Mouse (Mus musculus): Measurements from ENCODE around the gene Rell1.

Gene Rell1

DNA sequence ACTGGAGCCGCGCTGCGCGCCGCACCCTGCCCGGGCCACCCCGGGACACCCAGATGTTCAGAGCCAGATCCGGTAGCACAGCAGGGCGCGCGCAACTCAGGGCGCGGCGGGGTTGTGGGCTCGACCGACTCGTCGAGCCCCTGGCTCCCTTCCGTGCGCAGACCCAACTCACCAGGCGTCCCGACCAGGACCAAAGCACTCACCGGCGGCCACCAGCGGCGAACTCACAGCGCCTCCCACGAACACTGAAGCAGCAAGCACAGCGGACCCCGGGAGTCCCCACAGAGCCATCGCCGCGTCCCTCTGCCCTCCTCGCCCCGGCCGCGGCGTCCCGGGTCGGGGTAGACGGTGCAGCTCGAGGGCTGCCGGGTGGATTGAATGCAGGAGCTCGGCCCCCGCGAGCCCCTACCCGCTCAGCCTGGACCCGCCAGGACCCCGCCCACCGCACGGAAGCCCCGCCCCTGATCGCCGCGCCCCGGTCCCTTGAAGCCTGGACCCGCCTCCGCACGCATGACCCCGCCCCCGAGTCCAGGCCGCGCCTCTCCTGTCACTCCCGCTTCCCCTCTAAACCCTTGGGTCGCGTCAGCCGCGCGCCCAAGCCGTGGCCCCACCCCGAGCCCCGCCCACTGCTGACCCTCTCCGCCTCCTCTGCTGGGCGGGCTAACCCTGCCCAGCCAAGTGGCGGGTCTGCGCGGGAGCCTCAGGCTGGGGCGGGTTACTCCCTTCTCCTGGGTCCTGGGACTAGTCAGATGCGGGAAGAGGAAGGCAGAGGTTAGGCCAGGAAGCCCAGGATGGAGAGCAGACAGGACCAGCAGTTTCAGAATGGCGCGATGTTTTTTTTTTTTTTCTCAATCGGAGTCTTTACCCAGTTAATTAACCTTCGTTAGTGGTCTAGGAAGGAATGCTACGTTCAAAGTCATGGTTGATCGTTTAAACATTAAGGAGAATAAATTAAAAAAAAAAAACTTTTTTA, at the start of gene Rell1:
TSS of gene Rell1 (minus strand) at position 455 of the 973 bp plus-strand sequence.
- peak; percentile 89 to 95 for DNase-seq (ENCODE audit: low read depth in 2 of 2, low spot score in 2 of 2)

DNA sequence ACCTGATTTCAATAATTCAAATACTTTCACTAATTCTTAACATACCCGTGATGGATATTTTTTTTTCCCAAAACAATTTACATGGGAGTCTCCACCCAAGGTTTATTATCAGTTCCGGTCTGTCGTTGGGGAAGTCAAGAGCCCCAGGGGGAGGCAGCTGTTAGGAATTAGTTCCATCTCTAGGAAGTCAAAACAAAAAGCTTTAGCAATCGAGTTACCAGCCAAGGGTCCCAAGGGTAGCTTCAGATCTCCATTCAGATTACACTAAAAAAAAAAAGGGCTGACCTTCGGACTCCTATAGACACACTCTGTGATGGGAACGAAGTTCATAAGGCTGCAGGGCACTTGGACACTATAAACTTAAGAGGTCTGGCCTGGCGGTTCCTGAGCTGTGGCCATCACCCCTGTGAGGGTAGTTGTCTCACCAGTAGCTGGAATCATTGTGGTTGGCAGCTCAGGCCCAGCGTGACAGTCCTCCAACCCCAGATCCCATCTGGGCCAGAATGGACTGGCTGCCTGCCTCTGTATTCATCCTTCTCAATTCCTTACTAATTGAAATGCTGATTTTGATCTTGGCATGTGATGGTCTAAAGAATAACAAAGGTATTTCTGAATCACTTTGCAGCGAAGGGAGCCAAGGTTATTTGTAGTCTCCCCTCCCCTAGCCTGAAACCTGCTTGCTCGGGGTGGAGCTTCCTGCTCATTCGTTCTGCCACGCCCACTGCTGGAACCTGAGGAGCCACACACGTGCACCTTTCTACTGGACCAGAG, 44.1 kb upstream of the Rell1 start:
- DNase-seq (ENCODE audit: low read depth in 2 of 2, low spot score in 2 of 2): no peak

DNA sequence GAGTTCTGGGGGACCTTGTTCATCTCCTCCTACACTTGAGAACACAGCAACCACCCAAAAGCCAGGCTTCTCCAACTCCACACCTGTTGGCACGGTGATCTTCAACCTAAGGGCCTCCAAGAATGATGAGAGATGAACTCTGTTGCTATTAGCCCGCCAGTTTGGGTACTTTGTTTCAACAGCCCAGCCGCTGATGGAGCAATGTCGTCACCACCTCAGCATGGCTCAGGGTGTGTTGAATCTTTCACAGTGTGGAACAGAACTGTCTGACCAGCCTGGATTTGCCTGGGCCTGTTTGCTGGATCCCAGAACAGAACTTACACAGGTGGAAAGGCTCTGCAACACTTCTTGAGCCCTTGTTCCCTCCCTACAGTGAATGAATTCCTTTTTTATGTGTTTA, 37.9 kb upstream of the Rell1 start:
- no peak for DNase-seq (ENCODE audit: low read depth in 2 of 2, low spot score in 2 of 2)

DNA sequence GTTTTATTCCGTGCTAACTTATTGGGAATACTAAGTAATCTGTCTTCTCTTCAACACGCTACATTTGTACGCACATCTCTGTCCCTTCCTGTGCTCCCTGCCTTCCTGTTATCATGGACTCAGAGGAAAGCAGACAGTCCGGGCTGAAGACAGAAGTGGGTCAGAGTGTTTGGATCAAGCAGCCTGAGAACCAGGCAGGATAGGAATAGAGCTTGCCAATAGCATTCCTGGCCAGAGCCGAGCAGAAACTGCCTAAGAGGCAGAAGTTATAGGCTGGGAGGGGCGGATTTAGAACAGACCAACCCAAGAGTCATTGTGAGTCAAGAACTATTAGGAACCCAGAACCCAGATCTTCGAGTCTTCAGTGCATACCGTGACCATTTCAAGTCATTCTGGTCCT, 34.6 kb upstream of the Rell1 start:
- DNase-seq (ENCODE audit: low read depth in 2 of 2, low spot score in 2 of 2): no peak

DNA sequence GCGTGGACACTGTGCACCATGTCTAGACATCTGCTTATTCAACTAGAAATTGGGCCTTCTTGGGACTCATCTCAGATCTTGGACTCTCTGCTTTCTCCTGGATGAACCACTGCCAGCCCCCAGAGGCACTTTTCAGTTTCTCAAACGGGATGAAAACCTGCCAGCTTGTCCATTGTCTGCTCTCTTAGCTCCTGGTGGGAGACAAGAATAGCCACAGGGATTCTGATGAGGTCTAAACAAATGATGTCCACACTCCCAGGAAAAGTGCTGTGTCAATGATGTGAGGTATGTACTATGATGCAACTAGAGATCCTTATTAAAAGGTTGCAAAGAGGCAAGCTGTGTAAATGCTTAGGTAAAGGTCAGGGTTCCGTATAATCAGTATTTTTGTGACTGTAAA, 25.2 kb upstream of the Rell1 start:
- no peak for DNase-seq (ENCODE audit: low read depth in 2 of 2, low spot score in 2 of 2)

DNA sequence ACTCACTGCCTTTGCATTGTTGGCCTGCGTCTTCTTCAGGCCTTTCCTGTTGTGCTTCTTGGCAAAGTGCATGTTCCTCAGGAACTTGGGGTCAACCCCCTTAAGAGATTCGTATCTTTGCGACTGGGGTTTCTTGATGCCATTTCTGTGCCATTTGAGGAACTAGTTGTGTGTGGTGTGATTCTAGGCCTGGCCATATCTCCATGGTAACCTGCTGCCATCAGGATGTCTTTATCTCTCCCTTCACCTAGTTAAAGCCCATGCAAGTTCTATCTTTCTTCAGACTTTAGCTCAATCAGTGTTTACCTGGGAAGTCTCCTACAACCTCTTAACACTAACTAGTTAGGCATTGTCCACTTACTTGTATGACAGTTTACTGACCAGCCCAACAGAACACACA, 22.0 kb upstream of the Rell1 start:
- DNase-seq (ENCODE audit: low read depth in 2 of 2, low spot score in 2 of 2): no peak

DNA sequence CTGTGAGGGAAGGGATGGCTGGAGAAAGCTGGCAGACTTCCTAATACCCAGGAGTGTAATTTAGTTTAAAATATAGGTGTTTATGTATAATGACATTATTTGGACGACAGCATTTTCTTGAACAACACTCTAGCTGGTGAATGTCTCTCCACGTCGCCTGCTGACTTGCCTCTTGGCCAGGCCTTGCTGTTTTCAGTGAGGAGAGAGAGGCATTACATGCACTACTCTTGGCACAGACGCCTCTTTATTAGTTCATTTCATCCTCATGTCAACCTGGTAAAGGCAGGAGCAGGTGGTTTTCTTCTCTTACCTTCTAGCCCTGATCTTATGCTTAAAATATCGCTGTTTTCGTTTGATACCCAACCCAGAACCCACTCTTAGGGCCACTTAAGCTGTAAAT, 17.6 kb upstream of the Rell1 start:
- no peak for DNase-seq (ENCODE audit: low read depth in 2 of 2, low spot score in 2 of 2)

DNA sequence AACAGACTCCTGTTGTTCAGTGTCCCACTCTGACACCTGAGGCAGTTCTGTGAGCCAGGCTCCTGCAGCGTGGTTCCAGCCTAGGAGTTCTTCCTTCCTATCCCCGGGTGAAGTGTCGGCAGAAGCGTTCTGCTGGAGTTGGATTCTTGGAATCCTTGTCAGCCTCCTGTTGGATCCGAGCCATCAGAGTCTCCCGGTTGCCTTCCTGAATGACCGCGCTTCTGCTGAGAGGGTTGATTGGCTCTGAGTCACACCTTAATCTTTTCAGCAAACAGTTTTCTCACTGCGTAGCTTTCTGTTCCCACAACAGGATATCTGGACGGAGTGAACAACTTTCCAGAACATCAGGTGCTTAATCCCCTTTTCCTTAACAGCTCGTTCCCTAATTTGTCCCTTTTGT, 13.6 kb upstream of the Rell1 start:
- DNase-seq (ENCODE audit: low read depth in 2 of 2, low spot score in 2 of 2): no peak

DNA sequence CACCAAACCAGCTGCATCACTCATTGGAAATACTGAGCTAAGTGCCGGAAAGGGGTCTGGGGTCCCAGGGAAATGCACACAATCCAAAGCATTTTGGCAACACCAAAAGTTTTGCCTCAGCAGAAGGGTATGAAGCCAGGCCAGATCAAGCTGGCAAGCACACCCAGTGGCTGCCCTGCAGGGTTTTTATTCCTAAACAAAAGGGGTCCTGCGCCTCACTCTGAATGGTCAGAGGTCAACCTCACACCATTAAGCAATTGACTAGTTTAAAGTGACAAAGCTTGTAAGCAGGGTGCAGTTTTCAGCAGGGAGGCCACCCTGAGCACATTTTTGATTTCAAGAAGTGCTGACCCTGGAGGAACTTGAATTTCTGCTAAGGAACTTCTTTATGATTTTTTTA, 2.3 kb upstream of the Rell1 start:
- DNase-seq (ENCODE audit: low read depth in 2 of 2, low spot score in 2 of 2): no peak

DNA sequence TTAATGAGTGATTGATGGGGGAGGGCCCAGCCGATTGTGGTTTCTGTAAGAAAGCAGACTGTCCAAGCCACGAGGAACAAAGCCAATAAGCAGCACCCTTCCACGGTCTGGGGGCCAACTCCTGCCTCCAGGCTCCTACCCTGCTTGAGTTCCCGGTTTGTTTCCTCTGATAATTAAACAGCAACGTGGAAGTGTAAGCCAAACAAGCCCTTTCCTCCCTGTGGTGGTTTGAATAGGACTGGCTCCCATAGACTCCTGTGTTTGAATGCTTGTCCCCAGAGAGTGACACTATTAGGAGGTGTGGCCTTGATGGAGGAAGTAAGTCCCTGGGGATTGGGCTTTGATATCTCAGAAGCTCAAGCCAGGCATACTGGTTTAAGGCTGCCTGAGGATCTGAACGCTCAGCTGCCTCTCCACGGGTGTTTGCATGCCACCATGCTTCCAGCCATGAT, 1.6 kb upstream of the Rell1 start:
- DNase-seq (ENCODE audit: low read depth in 2 of 2, low spot score in 2 of 2): no peak

DNA sequence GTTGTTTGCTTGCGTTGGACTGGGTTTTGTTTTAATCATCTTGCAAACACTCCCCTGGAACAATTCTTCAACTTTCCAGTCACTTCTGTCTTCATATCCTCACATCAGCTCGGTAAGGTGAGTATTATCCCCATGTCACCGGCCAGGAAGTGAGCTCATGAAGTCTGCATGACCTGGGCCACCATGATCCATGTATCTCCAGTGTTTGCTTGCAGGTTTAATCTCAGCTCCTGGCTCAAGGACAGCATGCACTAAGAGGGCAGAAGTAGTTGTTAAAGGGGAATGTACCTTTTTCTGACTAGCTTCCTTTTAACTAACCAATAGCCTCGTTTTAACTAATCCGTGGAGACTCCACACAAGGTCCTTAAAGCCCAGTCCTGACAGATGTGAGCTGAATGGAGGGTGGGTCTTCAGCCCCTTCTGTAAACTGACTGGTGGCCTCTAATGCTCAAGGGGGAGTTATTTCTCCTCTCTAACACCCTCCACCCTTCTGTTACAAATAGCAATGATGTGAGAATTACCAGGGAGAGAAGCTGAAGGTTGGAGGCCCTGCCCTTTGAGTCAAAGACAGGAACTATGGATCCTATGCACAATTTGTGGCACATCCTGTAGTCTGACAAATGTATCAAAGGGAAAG, 897 bp upstream of the Rell1 start:
- no peak for DNase-seq (ENCODE audit: low read depth in 2 of 2, low spot score in 2 of 2)

DNA sequence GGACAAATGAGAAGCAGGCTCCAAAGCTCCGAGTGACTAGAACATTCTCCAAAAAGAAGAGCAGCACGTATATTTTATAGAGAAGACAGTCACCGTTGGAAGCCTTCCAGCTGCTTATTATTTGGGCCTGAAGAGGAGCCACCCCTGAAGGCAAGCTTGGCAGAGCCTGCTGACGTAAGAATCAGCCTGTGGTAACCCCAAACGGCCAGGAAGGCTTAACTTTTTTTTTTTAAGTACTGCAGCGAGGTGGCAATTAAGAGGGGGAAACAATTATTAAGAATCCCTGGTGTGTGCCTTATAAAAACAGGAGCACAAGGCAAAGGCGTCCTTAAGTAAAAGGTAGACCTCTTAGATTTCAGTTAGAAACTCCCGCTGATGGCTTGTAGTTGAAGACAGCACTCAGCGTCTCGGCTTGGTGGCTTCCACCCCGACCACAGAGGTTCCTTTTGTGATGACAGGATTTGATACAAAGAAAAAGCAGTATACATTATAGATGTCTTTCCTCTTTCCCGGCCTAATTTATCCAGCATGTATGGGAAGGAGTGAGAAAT, 1.0 kb downstream of the Rell1 start:
- DNase-seq (ENCODE audit: low read depth in 2 of 2, low spot score in 2 of 2): peak; percentile 35 to 49

DNA sequence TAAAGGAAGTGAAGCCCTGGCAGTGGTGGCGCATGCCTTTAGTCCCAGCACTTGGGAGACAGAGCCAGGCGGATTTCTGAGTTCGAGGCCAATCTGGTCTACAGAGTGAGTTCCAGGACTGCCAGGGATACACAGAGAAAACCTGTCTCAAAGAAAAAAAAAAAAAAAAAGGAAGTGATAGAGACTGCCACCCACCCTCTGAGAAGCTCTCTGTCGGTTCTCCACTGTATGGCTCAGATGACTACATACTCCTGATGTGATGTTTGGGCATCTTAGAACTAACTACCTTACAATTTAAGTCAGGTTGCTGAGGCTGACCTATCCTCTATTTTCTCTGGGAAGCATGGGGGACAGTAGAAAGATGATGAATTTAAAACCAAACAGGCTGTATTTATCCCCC, 2.3 kb downstream of the Rell1 start:
- DNase-seq (ENCODE audit: low read depth in 2 of 2, low spot score in 2 of 2): no peak

DNA sequence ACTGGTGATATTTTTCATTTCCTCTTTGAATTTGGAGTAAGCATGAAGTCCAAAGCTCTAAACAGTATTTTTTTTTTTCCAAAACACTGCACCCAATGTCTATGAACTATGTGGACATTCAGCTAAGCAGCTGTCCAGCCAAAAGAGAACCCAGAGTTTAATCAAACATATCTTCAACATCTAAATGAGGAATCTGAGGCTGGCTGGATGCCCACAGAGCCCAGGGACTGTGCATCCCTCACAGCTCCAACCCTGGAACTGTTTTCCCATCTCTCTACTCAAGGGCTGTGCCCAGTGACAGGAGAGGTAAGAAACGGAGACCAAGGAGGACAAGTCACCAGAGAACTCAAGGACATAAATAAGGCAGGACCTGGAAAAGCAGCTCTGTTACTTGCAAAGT, 2.8 kb downstream of the Rell1 start:
- DNase-seq (ENCODE audit: low read depth in 2 of 2, low spot score in 2 of 2): no peak

DNA sequence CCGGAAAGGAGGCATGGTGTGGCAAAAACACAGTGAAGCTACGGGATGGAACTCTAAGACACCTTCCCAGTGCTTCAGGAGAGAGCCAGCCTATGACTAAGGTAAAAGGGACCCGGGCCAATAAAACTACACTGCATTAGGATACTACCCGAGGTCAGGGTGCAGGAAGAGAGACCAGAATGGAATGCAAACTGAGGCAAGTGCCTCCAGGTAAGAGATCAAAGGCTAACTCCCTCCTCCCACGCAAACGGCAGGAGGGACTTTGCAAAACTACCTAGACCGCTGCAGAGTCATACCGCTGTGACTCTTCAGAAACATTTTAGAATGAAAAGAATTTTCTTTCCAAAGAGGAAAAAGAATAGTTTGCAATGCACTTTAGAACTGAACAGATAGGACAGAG, 4.1 kb downstream of the Rell1 start:
- no peak for DNase-seq (ENCODE audit: low read depth in 2 of 2, low spot score in 2 of 2)

DNA sequence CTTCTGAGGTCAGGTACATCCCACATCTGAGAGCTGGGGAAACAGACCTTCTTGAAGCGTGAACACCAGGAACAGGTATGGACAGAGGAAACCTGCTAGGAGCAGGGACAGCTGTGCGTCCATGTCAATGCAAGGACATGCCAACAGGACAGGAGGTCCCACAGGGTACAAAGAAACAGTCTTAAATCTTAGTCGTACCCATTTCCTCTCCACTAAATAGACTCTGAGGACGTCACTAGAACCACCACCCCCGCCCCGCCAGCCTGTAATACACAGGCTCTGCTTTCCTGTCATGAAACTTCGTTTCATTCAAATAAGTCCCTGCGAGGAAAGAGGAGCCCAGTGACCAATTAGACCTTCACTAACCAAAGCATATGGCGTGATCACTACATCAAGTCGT, 7.0 kb downstream of the Rell1 start:
- DNase-seq (ENCODE audit: low read depth in 2 of 2, low spot score in 2 of 2): no peak

DNA sequence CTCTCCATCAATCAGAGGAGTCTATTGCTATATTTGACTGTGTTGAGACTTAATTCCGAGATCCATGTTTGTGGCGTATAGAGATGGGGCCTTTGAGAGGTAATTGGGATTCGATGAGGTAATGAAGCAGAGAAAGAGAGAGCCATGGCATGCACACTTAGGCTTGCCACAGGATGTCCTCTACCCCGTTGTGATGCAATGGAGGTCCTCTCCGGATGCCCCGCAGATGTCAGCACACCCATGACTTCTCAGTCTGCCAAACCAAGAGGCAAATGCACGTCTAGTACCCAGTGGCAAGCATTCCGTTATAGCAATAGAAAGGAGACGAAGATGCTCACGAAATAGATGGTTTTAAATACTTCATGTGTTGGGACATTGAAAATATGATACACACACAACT, 8.1 kb downstream of the Rell1 start:
- no peak for DNase-seq (ENCODE audit: low read depth in 2 of 2, low spot score in 2 of 2)

DNA sequence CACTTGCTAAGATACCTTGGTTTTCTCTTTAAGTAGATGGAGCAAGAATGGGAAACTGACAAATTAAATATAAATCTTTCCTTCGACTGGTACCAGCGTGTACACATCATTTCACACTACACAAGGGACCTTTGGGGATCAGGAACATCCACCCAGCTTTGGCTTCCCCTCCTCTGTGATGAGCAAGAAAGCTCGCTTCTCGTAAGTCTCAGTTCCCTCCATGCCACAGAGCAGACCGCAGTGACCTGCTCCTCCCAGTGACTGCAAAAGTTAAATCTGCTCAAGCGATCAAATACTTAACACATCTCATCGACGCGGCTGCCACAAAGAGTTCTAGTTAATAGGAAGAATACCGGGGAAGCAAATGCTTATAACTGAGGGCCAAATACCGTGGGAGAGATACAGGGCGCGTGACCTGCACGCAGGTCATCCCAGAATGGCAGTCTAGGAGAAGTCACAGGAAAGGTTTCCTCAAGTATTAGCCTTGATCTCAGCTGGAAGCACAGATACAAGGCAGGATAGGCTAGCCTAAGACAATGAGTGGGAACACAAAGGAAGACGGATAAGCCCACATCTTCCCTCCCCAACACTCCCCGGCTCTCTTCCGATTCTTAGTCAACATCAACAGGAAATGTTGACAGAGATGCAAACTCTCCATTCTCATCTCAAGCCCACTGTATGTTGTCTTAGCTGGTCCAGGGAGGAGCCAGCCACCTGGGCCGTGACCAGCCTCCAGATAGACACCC, 9.6 kb downstream of the Rell1 start:
- DNase-seq (ENCODE audit: low read depth in 2 of 2, low spot score in 2 of 2): no peak

DNA sequence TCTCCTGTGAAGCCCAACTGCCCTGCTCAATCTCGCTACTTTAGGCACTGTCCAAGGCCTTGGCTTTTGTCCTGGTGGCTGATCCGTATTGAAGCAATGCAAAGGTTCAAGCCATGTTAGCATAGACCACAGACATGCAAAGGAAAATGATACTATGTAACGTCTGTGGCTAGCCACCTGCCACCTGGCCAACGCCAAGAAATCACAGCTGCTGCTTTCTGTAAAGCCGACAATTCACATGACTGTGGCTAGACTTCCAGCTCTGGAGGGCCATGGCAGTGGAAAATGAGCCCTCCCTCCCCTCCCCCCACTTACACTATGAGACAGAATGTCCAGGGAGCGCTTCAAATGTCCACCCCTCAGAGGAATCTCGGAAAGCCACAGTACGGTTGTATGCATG, 11.1 kb downstream of the Rell1 start:
- DNase-seq (ENCODE audit: low read depth in 2 of 2, low spot score in 2 of 2): no peak

DNA sequence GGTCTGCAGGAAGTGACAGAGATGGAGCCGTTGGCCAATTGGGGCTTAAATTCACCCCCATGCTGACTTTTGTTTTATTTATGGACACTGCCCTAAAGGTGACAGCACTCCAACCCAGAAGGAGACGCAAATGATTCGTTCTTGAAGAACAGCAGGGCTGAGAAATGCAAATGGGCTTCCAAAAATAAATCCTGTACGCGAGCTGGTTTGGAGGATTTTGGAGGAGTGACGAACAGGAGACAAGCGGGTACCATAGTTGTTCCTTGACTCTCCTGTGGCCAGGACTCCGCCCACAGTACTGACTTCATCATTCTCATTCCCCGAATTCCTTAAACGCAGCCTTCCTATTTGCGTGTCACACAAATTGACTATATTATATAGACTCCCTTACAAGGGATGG, 12.3 kb downstream of the Rell1 start:
- DNase-seq (ENCODE audit: low read depth in 2 of 2, low spot score in 2 of 2): no peak
